Mouse (Mus musculus) midbrain, embryonic 16.5 days (tissue): ENCODE data around the gene St8sia2. TPM values are rescaled to one million over a fixed set of nuclear protein-coding genes. Genes with fewer than 3 reads are reported as not detected.
A peak's percentile ranks its signal among the peaks of the same experiment; 100 is the strongest.

Experiments used
- ATAC-seq: fragments of 200-750 bp; cut with Nextera tagmentation; 2 replicates; pipeline ENCODE4 v1.8.0; 2017; ENCODE audit warnings: moderate TSS enrichment
- H3K27ac ChIP-seq: fragments of 300-500 bp; sonication (generic); 2 replicates; pipeline ENCODE4 v1.5.1; 2014; ENCODE audit warnings: mild to moderate bottlenecking, low read length, mixed read lengths
- H3K27me3 ChIP-seq: fragments of 300-500 bp; sonication (generic); 2 replicates; pipeline ENCODE4 v1.6.1; 2014; ENCODE audit warnings: low read depth, low read length, mixed read lengths; ENCODE audit not compliant: control insufficient read depth, insufficient read depth
- H3K36me3 ChIP-seq: fragments of 300-500 bp; sonication (generic); 2 replicates; pipeline ENCODE4 v1.6.1; 2014; ENCODE audit warnings: mild to moderate bottlenecking, low read length, moderate library complexity, mixed read lengths; ENCODE audit not compliant: control insufficient read depth, insufficient read depth
- H3K4me1 ChIP-seq: fragments of 300-500 bp; sonication (generic); 2 replicates; pipeline ENCODE4 v1.6.1; 2014; ENCODE audit warnings: mild to moderate bottlenecking, low read length, mixed read lengths; ENCODE audit not compliant: control insufficient read depth, insufficient read depth
- H3K4me2 ChIP-seq: fragments of 300-500 bp; sonication (generic); 2 replicates; pipeline ENCODE4 v1.6.1; 2014; ENCODE audit warnings: mild to moderate bottlenecking, low read length, mixed read lengths
- H3K4me3 ChIP-seq: fragments of 300-500 bp; sonication (generic); 2 replicates; pipeline ENCODE4 v1.5.1; 2014; ENCODE audit warnings: low read depth, mild to moderate bottlenecking, low read length, moderate library complexity, mixed read lengths
- H3K9ac ChIP-seq: fragments of 300-500 bp; sonication (generic); 2 replicates; pipeline ENCODE4 v1.6.1; 2014; ENCODE audit warnings: low read depth, low read length, mixed read lengths
- H3K9me3 ChIP-seq: fragments of 300-500 bp; sonication (generic); replicated peaks from 2 replicates; pipeline ENCODE4 v1.6.1; 2014; ENCODE audit warnings: mild to moderate bottlenecking, low read length, mixed read lengths; ENCODE audit not compliant: control insufficient read depth, poor library complexity, severe bottlenecking
- WGBS: fragments of 180-500 bp; shearing (Covaris S2); extraction: QIAGEN DNeasy Blood & Tissue Kit; methylation state at CpG from one replicate; pipeline ENCODE4 v1.1.7; 2014; 5-methylcytosine and 5-hydroxymethylcytosine counted together
- polyA plus RNA-seq: library from polyadenylated mRNA; unstranded; fragments of >200 nt; fragmentation: Nextera tagmentation; extraction: Ambion mirVana; gene quantifications from 2 replicates; pipeline ENCODE4 v1.2.1, GENCODE M21; 2015

Gene St8sia2
- 117 and 125 TPM in 2 replicates for polyA plus RNA-seq

GRCm38 (mm10) chr7:74013601-74014175, at the start of gene St8sia2:
Gene St8sia2, minus strand, starts transcription at chr7:74013690.
- H3K27ac ChIP-seq, result peak within 1 kb of the TSS; percentile 99
- peak within 1 kb of the TSS; percentile 89 for H3K4me2 ChIP-seq
- H3K36me3 ChIP-seq, result no peaks in the 10 kb centered on the region
- no peaks in the 10 kb centered on the region for H3K9me3 ChIP-seq
- WGBS, result under 1% methylated on average over 38 of the region's 42 CpGs
- peak within 1 kb of the TSS; percentile 99 for H3K4me3 ChIP-seq
- no peaks in the 10 kb centered on the region for H3K27me3 ChIP-seq
- ATAC-seq, result peak; percentile 88
- peak within 1 kb of the TSS; percentile 100 for H3K9ac ChIP-seq
- peaks cover 37% of the 10 kb centered on the region for H3K4me1 ChIP-seq

DNA sequence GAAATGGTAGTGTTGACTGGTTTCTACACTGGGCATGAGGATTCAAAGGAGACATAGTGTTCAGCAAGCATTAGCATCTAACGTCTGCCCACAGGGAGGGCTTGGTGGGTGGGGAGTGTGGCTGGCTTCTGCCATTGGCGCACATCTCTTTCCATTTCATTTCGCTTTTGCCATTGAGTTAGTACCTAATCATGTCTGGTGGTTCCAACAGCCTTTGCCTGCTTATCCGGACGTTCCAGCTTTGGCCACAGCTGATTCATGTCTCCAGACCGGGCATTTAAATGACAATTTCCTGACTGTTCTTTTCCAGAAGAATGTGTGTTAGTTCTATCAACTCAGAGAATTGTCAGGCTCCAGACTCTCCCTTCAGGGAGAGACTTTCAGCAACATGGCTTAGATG, 47.6 kb upstream of the St8sia2 start:
- no peak for ATAC-seq
- Histone ChIP-seq H3K9ac (no peak overlapping the region), H3K4me3 (no peak overlapping the region), H3K4me2 (no peak overlapping the region), H3K9me3 (no peaks in the 10 kb centered on the region), H3K27ac (no peak overlapping the region), H3K36me3 (no peaks in the 10 kb centered on the region), H3K27me3 (no peaks in the 10 kb centered on the region), H3K4me1 (no peaks in the 10 kb centered on the region)
- WGBS, result 90% methylated on average over 6 of the region's 6 CpGs

DNA sequence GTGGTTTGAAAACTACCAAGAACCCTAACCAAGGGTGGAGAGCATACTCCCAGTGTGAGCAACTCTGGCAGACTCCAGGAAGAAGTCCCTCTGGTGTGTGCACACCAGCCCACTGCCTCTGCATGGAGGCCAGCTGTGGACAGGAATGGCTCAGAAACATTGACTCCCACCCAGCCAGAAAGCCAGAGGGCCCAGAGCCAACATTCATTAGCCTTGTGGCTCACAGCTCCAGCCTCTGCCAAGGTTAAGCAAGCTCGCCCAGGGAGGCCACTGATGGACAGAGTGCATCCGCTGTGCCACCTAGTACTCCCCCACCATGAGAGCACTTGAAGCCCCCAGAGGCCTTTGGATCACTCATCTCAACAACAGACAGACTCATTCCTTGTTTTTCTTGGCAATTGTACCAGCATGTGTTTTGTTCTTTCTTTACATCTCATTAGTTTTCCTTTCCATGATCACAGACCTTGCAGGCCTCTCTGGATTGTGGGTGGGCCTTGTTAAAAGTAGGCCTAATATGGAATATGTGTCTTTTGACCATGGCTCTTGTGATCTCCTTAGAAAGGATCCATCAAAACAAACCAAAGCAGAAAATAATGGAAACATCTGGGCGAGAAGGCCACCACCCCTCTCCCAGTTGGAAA, 46.9 kb upstream of the St8sia2 start:
- Histone ChIP-seq H3K4me3 (no peak overlapping the region), H3K4me2 (no peak overlapping the region), H3K4me1 (no peaks in the 10 kb centered on the region), H3K9ac (no peak overlapping the region), H3K27me3 (no peaks in the 10 kb centered on the region), H3K27ac (no peak overlapping the region), H3K9me3 (no peaks in the 10 kb centered on the region), H3K36me3 (no peaks in the 10 kb centered on the region)
- ATAC-seq, result no peak
- WGBS, result 81% methylated on average over 3 of the region's 3 CpGs

DNA sequence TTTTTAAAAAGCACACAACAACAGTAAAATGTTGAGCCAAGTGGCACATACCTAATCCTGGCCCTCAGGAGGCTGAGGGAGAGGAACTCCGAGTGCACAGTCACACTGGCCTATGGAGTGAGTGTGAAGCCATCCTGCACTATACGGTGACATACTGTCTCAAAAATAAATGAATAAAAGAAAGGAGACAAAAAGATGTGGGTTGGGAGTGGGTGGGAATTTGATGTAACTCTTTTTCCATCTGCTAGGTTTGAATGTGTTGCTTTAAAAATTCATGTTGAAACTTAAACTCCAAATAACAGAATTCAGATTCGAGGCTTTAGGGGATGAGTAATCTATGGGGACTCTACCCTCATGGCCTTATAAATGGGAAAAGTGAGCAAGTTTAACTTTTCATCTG, 46.2 kb upstream of the St8sia2 start:
- ATAC-seq, result no peak
- no peaks in the 10 kb centered on the region for H3K27me3 ChIP-seq
- no peaks in the 10 kb centered on the region for H3K9me3 ChIP-seq
- whole genome bisulfite sequencing, result 82% methylated on average over 3 of the region's 3 CpGs
- no peak overlapping the region for H3K27ac ChIP-seq
- no peaks in the 10 kb centered on the region for H3K36me3 ChIP-seq
- H3K9ac ChIP-seq, result no peak overlapping the region
- H3K4me3 ChIP-seq, result no peak overlapping the region
- H3K4me2 ChIP-seq, result no peak overlapping the region
- H3K4me1 ChIP-seq, result no peaks in the 10 kb centered on the region

DNA sequence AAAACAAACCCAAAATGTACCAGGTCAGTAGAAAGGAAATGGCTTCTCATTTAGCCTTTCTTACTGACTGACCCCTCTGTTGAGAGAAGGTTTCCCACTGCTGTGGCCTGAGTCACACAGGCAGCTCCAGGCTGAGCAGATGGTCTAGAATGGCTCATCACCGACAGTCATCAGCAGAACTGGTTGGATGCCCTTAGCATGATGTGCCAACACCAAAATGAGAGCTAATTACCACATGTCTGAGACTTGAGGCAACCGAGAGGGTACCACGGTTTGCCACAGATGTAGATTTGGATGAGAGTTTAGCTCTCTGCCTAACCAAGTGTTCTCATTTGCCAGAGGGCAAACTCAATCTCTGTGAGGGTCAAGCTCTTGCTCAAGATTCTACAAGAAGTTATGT, 42.3 kb upstream of the St8sia2 start:
- 90% methylated on average over 3 of the region's 3 CpGs for WGBS
- no peak for ATAC-seq
- Histone ChIP-seq H3K4me3 (no peak overlapping the region), H3K4me2 (no peak overlapping the region), H3K27me3 (no peaks in the 10 kb centered on the region), H3K27ac (no peak overlapping the region), H3K4me1 (no peaks in the 10 kb centered on the region), H3K36me3 (no peaks in the 10 kb centered on the region), H3K9ac (no peak overlapping the region), H3K9me3 (no peaks in the 10 kb centered on the region)

- Histone ChIP-seq H3K4me3 (no peak overlapping the region), H3K9me3 (no peaks in the 10 kb centered on the region), H3K9ac (no peak overlapping the region), H3K27ac (no peak overlapping the region), H3K4me1 (peaks cover 6% of the 10 kb centered on the region; the same call in 1 of the 2 replicates), H3K36me3 (no peaks in the 10 kb centered on the region), H3K4me2 (no peak overlapping the region), H3K27me3 (no peaks in the 10 kb centered on the region)
- ATAC-seq, result no peak
- whole genome bisulfite sequencing, result 55% methylated on average over 2 of the region's 2 CpGs
Observed at GRCm38 (mm10) chr7:74047591-74047990, 34.1 kb upstream of the St8sia2 start.

GRCm38 (mm10) chr7:74045166-74045957, 31.9 kb upstream of the St8sia2 start:
- peaks cover 6% of the 10 kb centered on the region; the same call in 1 of the 2 replicates for H3K4me1 ChIP-seq
- no peak; the same call in 1 of the 2 replicates for ATAC-seq
- no peak overlapping the region for H3K9ac ChIP-seq
- H3K4me2 ChIP-seq, result no peak overlapping the region
- H3K9me3 ChIP-seq, result no peaks in the 10 kb centered on the region
- WGBS, result 37% methylated on average over 8 of the region's 8 CpGs
- peak overlapping the region; percentile 51 for H3K27ac ChIP-seq
- no peaks in the 10 kb centered on the region for H3K36me3 ChIP-seq
- no peaks in the 10 kb centered on the region for H3K27me3 ChIP-seq
- no peak overlapping the region for H3K4me3 ChIP-seq

DNA sequence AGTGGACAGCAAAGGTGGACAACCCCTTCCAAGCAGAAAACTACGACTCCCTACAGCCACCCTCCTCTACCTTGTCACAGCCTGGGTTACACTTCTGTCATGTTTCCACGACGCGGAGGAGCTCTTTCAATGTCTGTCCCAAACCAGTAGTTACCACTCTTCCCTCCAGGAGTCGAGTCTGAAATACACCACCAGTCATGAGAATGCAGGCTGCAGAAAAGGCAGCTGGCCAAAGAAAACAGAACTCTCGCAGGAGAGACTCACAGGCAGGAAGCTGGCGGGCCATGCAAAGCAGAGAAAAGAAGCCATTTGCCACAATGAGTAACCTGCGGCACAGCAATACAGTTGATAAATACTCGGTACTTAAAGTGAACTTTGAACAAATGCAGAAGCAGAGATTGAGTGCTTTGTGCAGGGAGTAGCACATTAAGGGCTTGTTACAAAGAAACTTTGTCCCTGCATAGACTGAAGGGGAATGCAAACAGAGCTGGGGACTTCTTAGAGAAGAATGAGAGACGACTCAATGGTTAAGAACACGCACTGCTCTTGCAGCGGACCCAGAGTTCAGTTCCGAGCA, 30.2 kb upstream of the St8sia2 start:
- peaks cover 6% of the 10 kb centered on the region; the same call in 1 of the 2 replicates for H3K4me1 ChIP-seq
- no peaks in the 10 kb centered on the region for H3K9me3 ChIP-seq
- H3K27me3 ChIP-seq, result no peaks in the 10 kb centered on the region
- 56% methylated on average over 13 of the region's 13 CpGs for WGBS
- no peak overlapping the region for H3K27ac ChIP-seq
- H3K9ac ChIP-seq, result no peak overlapping the region
- H3K4me2 ChIP-seq, result no peak overlapping the region
- ATAC-seq, result no peak
- no peak overlapping the region for H3K4me3 ChIP-seq
- no peaks in the 10 kb centered on the region for H3K36me3 ChIP-seq
